Mouse (Mus musculus) lung, adult 2 months (tissue): ENCODE results near the gene Pawr. TPM values are rescaled to one million over a fixed set of nuclear protein-coding genes. Genes with fewer than 3 reads are reported as not detected.

Experiments used
- DNase-seq: peaks from one replicate; pipeline ENCODE4 v3.0.0; 2022
- H3K4me1 ChIP-seq: fragments of 200-500 bp; 2 replicates; pipeline ENCODE4 v1.6.1; 2011; ENCODE audit warnings: low read length; ENCODE audit not compliant: control insufficient read depth, insufficient read depth
- H3K4me3 ChIP-seq: fragments of 200-500 bp; replicated peaks from 2 replicates; pipeline ENCODE3; 2011; ENCODE audit warnings: low read depth, mild to moderate bottlenecking, control low read depth, low read length; ENCODE audit errors: extremely low read depth
- CTCF ChIP-seq: fragments of 200-500 bp; IDR thresholded peaks from 2 replicates; pipeline ENCODE4 v1.5.1; 2011; ENCODE audit warnings: mild to moderate bottlenecking, low read length, control low read depth; ENCODE audit not compliant: insufficient read depth
- POLR2A ChIP-seq: fragments of 200-500 bp; IDR thresholded peaks from 2 replicates; pipeline ENCODE4 v1.6.1; 2011; ENCODE audit warnings: low read depth, mild to moderate bottlenecking, control low read depth, low read length, borderline replicate concordance; ENCODE audit errors: extremely low read depth
- WGBS: fragments of 180-500 bp; shearing (Covaris S2); methylation state at CpG from one replicate; pipeline ENCODE4 v1.1.7; 2018; 5-methylcytosine and 5-hydroxymethylcytosine counted together
- polyA plus RNA-seq: library from polyadenylated mRNA; depleted of rRNA; stranded (reverse); fragments of >200 nt; gene quantifications from 2 replicates; pipeline ENCODE4 v1.2.3, GENCODE M21; 2012

Pawr gene
- polyA plus RNA-seq, 1 experiment: 12.9 TPM

- DNase-seq: no peak
- TF ChIP-seq POLR2A (no peak), CTCF (no peak)
- H3K4me1 ChIP-seq: no peaks in the 10 kb centered on the region
- no peak overlapping the region for H3K4me3 ChIP-seq
- 64% methylated on average over 10 of the region's 10 CpGs for WGBS
These were observed 48.8 kb downstream of the Pawr start for GRCm38 (mm10) chr10:108380715-108381114.

GRCm38 (mm10) chr10:108384153-108384769 is 52.3 kb downstream of the Pawr start:
- TF ChIP-seq POLR2A: no peak
- no peak for TF ChIP-seq CTCF
- Histone ChIP-seq H3K4me3 (no peak overlapping the region), H3K4me1 (peaks cover 4% of the 10 kb centered on the region)
- WGBS: 89% methylated on average over 9 of the region's 9 CpGs
- no peak for DNase-seq

- WGBS: 53% methylated on average over 5 of the region's 5 CpGs
- no peak for DNase-seq
- TF ChIP-seq CTCF (no peak), POLR2A (no peak)
- H3K4me1 ChIP-seq: peaks cover 8% of the 10 kb centered on the region
- no peak overlapping the region for H3K4me3 ChIP-seq
These were observed 53.6 kb downstream of the Pawr start for GRCm38 (mm10) chr10:108385480-108385955.

GRCm38 (mm10) chr10:108388410-108388915 is 56.5 kb downstream of the Pawr start:
- H3K4me3 ChIP-seq: no peak overlapping the region
- peaks cover 8% of the 10 kb centered on the region for H3K4me1 ChIP-seq
- TF ChIP-seq CTCF (no peak), POLR2A (no peak)
- WGBS: 46% methylated on average over 8 of the region's 8 CpGs
- no peak for DNase-seq

GRCm38 (mm10) chr10:108389178-108389926 is 57.4 kb downstream of the Pawr start:
- no peak for DNase-seq
- no peak for TF ChIP-seq POLR2A
- no peak for TF ChIP-seq CTCF
- Histone ChIP-seq H3K4me3 (no peak overlapping the region), H3K4me1 (peaks cover 8% of the 10 kb centered on the region)
- WGBS: 59% methylated on average over 5 of the region's 5 CpGs

- DNase-seq: no peak
- no peak overlapping the region for H3K4me3 ChIP-seq
- TF ChIP-seq POLR2A (no peak), CTCF (no peak)
- 24% methylated on average over 4 of the region's 4 CpGs for WGBS
- H3K4me1 ChIP-seq: peaks cover 8% of the 10 kb centered on the region
These were observed 58.0 kb downstream of the Pawr start for GRCm38 (mm10) chr10:108389927-108390287.

- TF ChIP-seq CTCF: no peak
- TF ChIP-seq POLR2A: no peak
- 77% methylated on average over 15 of the region's 15 CpGs for WGBS
- no peak for DNase-seq
- Histone ChIP-seq H3K4me3 (no peak overlapping the region), H3K4me1 (peaks cover 8% of the 10 kb centered on the region)
These were observed 59.5 kb downstream of the Pawr start for GRCm38 (mm10) chr10:108391370-108391902.

GRCm38 (mm10) chr10:108392151-108392550 is 60.2 kb downstream of the Pawr start:
- Histone ChIP-seq H3K4me1 (peaks cover 8% of the 10 kb centered on the region), H3K4me3 (no peak overlapping the region)
- no peak for TF ChIP-seq CTCF
- no peak for TF ChIP-seq POLR2A
- no peak for DNase-seq
- WGBS: 95% methylated on average over 10 of the region's 10 CpGs

GRCm38 (mm10) chr10:108394306-108394705 is 62.4 kb downstream of the Pawr start:
- WGBS: 42% methylated on average over 4 of the region's 4 CpGs
- no peak for DNase-seq

More at GRCm38 (mm10) chr10:108394306-108394705, 62.4 kb downstream of the Pawr start:
- TF ChIP-seq POLR2A: no peak
- TF ChIP-seq CTCF: no peak
- H3K4me1 ChIP-seq: peaks cover 3% of the 10 kb centered on the region
- H3K4me3 ChIP-seq: no peak overlapping the region
